Mouse (Mus musculus): ENCODE measurements at regions not wholly inside any gene's neighbourhood (a gene's known extent, or its start where the extent isn't known, plus 50 kb on each side); places are given as distances from the start of the nearest gene placed in this dataset.

DNA sequence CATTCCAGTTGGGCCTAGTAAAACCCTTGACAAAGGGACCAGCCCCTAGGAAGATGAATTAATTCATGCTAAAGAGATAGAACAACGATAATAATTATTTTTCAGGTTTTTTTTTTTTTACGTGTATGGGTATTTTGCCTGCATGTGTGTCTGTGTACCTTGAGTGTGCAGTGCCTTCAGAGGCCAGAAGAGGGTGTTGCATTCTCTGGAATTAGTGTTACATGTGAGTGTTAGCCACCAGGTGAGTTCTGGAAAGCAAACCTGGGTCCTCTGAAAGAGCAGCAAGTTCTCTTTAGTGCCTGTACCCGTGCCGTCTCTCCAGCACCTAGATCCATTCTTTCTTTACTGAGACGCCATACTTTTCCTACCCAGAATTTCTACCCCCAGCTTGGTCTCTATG lies 92.8 kb upstream of the Sox13 start:
- TF ChIP-seq CTCF (IDR thresholded peaks at IDR 0.05; ENCODE audit: insufficient read depth, low read length) = no peak
- no peak for TF ChIP-seq POLR2A (IDR thresholded peaks at IDR 0.05; ENCODE audit: borderline replicate concordance, extremely low read depth, low read depth, low read length)

Measured in lung, adult 2 months (tissue).